Mouse (Mus musculus): ENCODE data around the gene Hcn2. TPM values are rescaled to one million over a fixed set of nuclear protein-coding genes. Genes with fewer than 3 reads are reported as not detected.

Hcn2 gene
- polyA plus RNA-seq, 1 experiment from 2014 or later, result 0.08 TPM

- DNase-seq (ENCODE audit: low spot score), result no peak
- peaks cover 41% of the 10 kb centered on the region for H3K27me3 ChIP-seq (ENCODE audit: insufficient read depth, poor library complexity, severe bottlenecking)
- 60% methylated on average over 5 of the region's 5 CpGs for WGBS
- peaks cover 34% of the 10 kb centered on the region for H3K4me1 ChIP-seq (replicated peaks)
- no peaks in the 10 kb centered on the region for H3K9me3 ChIP-seq
- no peak overlapping the region for H3K27ac ChIP-seq
- H3K36me3 ChIP-seq, result no peaks in the 10 kb centered on the region
- H3K4me3 ChIP-seq, result no peak overlapping the region
These were observed 4.7 kb downstream of the Hcn2 start for GRCm38 (mm10) chr10:79721089-79721488.

DNA sequence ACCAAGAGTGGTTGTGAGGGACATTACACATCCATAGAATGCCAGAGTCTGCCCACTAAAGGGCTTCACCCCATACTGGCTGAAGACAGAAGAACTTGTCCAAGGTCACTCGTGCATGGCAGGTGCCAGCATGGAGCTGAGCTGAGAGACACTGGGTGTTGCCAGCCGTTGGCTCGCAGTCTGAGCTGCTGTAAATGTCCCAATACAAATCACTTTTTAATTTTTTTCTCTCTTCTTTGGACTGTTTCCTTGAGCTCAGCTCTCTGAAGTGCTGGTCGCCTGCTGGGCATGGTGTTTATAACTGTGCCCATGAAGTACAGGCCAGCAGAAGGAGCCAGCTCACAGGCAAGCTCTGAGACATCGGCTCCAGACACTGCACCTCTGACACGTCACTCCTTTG, 6.6 kb downstream of the Hcn2 start:
- H3K36me3 ChIP-seq, result no peaks in the 10 kb centered on the region
- 0 out of 2 replicates have a peak, but pooled peaks cover 3% of the 10 kb centered on the region for H3K9me3 ChIP-seq
- H3K27ac ChIP-seq, result no peak overlapping the region
- peaks cover 22% of the 10 kb centered on the region for H3K27me3 ChIP-seq (ENCODE audit: insufficient read depth, poor library complexity, severe bottlenecking)
- no peak for DNase-seq (ENCODE audit: low spot score)
- H3K4me1 ChIP-seq (replicated peaks), result peaks cover 21% of the 10 kb centered on the region
- WGBS, result 53% methylated on average over 6 of the region's 6 CpGs
- no peak overlapping the region for H3K4me3 ChIP-seq

DNA sequence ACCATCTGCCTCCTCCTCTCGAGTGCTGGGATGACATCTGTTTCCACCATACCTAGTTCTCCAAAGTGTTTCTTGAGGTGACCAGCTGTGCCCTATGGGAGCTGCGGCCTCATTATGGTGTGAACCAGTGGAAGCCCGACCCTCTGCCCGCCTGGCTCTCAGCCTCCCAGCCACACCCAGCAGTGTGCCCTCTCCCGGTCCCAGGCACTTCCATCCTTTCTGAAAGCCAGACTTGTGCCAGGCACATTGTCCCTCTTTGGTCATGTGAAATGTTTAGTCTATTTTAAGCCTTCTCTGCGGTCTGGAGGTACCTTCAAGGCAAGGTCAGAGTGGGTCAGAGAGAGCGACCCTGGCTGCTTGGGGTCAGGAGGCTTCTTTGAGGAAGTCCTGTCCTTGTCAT, 7.3 kb downstream of the Hcn2 start:
- WGBS, result 89% methylated on average over 7 of the region's 7 CpGs
- no peaks in the 10 kb centered on the region for H3K36me3 ChIP-seq
- no peak for DNase-seq (ENCODE audit: low spot score)
- 0 out of 2 replicates have a peak, but pooled peaks cover 3% of the 10 kb centered on the region for H3K9me3 ChIP-seq
- peaks cover 15% of the 10 kb centered on the region for H3K27me3 ChIP-seq (ENCODE audit: insufficient read depth, poor library complexity, severe bottlenecking)
- H3K4me1 ChIP-seq (replicated peaks), result peaks cover 27% of the 10 kb centered on the region
- no peak overlapping the region for H3K27ac ChIP-seq
- H3K4me3 ChIP-seq, result no peak overlapping the region

GRCm38 (mm10) chr10:79726090-79726489, 9.7 kb downstream of the Hcn2 start:
- H3K27ac ChIP-seq, result no peak overlapping the region
- peaks cover 30% of the 10 kb centered on the region for H3K4me1 ChIP-seq (replicated peaks)
- H3K9me3 ChIP-seq, result 0 out of 2 replicates have a peak, but pooled peaks cover 3% of the 10 kb centered on the region
- H3K36me3 ChIP-seq, result no peaks in the 10 kb centered on the region
- no peak overlapping the region for H3K4me3 ChIP-seq
- no peaks in the 10 kb centered on the region for H3K27me3 ChIP-seq (ENCODE audit: insufficient read depth, poor library complexity, severe bottlenecking)
- 29% methylated on average over 11 of the region's 11 CpGs for WGBS
- peak; percentile 50 for DNase-seq (ENCODE audit: low spot score)

DNA sequence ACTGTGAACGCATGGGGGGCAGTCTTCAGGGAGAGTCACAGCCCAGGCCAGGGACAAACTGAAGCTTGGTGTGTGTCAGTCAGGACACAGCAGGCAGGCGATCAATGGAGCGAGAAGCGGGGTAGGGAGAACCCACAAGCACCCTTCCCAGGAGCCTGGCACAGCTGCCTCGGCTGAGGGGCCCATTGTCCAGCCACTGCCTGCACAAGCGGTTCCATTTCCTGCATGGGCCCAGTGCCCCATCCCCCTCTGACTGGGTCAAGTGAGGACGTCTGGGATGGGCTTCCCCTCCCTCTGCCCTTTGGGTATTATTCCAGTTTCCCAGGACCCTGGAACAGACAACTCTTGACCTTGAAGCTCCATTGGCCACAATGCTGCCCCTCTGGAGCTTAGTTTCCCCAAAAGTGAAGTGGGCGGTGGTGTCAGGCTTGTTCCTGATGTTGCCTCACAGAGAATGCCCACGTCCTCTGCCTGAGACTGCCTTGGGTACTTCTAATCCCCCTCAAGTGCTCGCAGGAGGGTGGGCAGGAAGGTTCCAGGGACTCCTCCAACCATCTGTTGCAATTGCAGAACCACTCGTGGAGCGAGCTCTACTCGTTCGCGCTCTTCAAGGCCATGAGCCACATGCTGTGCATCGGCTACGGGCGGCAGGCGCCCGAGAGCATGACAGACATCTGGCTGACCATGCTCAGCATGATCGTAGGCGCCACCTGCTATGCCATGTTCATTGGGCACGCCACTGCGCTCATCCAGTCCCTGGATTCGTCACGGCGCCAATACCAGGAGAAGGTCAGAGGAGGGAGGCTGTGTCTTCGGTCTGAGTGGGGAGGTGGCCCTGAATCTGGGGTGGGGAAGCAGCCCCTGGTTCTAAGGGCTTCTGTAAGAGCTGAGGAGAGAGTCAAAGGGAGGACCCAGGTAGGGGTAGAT, 12.2 kb downstream of the Hcn2 start:
- H3K4me1 ChIP-seq (replicated peaks), result peaks cover 22% of the 10 kb centered on the region
- H3K36me3 ChIP-seq, result peaks cover 15% of the 10 kb centered on the region
- H3K4me3 ChIP-seq, result no peak overlapping the region
- 75% methylated on average over 28 of the region's 28 CpGs for WGBS
- H3K27ac ChIP-seq, result no peak overlapping the region
- H3K9me3 ChIP-seq, result peaks cover 7% of the 10 kb centered on the region; the same call in 1 of the 2 replicates
- H3K27me3 ChIP-seq (ENCODE audit: insufficient read depth, poor library complexity, severe bottlenecking), result no peaks in the 10 kb centered on the region
- DNase-seq (ENCODE audit: low spot score), result no peak

DNA sequence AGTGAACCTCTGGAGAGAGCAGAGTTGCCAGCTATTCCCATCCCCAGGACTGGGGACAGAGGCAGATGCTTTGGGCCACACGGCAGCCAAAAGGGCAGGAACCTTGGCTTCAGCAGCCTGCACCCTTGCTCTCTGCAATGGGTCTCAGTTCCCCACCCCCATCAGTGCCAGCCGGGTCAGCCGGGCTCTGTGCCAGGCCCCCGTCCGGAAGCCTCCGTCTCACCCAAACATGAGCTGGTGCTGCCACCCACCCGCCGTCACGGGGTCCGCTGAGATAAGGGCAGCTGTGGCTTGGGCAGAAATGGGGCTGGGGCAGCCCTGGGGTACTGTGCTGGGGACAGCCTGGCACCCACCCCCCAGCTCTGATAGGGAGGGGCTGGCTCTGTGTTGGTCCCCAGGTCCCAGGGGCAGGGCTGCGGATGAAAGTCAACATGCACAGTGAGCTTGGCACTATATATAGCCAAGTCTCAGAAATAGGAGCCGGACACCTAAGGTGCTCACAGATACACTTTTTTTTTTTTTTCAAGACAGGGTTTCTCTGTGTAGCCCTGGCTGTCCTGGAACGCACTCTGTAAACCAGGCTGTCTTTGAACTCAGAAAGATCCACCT, 13.0 kb downstream of the Hcn2 start:
- WGBS, result 86% methylated on average over 13 of the region's 13 CpGs
- no peak for DNase-seq (ENCODE audit: low spot score)
- Histone ChIP-seq H3K4me3 (no peak overlapping the region), H3K36me3 (peaks cover 24% of the 10 kb centered on the region), H3K27ac (no peak overlapping the region), H3K9me3 (peaks cover 7% of the 10 kb centered on the region; the same call in 1 of the 2 replicates), H3K27me3 (ENCODE audit: insufficient read depth, poor library complexity, severe bottlenecking) (peaks cover 4% of the 10 kb centered on the region), H3K4me1 (replicated peaks) (peaks cover 18% of the 10 kb centered on the region)

DNA sequence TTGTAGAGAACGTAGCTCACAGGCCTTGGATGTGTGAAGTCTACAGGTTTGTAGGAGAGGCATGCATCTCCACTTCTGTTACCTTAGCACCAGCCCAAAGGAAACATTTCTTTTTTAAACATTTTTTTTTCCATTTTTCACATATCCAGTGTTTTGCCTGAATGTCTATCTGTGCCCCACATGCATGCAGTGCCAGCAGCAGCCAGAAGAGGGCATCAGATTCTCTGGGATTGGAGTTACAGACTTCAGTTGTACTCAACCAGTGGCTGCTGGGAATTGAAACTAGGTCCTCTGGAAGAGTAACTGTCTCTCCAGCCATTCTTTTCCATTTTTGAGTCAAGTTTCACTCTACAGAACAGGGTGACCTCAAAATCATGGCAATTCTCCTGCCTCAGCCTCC, 16.1 kb downstream of the Hcn2 start:
- DNase-seq (ENCODE audit: low spot score), result peak; percentile 38

DNA sequence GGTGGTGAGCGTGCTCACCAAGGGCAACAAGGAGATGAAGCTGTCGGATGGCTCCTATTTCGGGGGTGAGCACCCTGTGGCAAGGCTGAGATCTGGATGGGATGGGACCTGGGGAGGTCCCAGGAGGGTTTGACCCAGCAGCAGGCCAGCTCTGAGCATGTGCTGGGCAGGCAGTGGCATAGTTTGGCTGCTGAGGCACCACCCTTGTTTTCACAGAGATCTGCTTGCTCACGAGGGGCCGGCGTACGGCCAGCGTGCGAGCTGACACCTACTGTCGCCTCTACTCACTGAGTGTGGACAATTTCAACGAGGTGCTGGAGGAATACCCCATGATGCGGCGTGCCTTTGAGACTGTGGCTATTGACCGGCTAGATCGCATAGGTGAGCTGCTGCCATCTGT, 17.4 kb downstream of the Hcn2 start:
- Histone ChIP-seq H3K36me3 (peaks cover 68% of the 10 kb centered on the region), H3K4me1 (replicated peaks) (peaks cover 14% of the 10 kb centered on the region)

More for the DNA sequence above, 16.1 kb downstream of the Hcn2 start:
- peaks cover 54% of the 10 kb centered on the region for H3K36me3 ChIP-seq
- 94% methylated on average over 1 of the region's 1 CpGs for WGBS
- H3K9me3 ChIP-seq, result peaks cover 20% of the 10 kb centered on the region; the same call in 1 of the 2 replicates
- H3K27me3 ChIP-seq (ENCODE audit: insufficient read depth, poor library complexity, severe bottlenecking), result peaks cover 31% of the 10 kb centered on the region
- peaks cover 23% of the 10 kb centered on the region for H3K4me1 ChIP-seq (replicated peaks)
- no peak overlapping the region for H3K4me3 ChIP-seq
- no peak overlapping the region for H3K27ac ChIP-seq

GRCm38 (mm10) chr10:79735361-79735760, 18.9 kb downstream of the Hcn2 start:
- DNase-seq (ENCODE audit: low spot score), result no peak
- Histone ChIP-seq H3K27ac (no peak overlapping the region), H3K4me1 (replicated peaks) (peaks cover 12% of the 10 kb centered on the region), H3K9me3 (peaks cover 47% of the 10 kb centered on the region), H3K36me3 (peaks cover 83% of the 10 kb centered on the region), H3K4me3 (peak overlapping the region; percentile 18; the same call in 1 of the 2 replicates), H3K27me3 (ENCODE audit: insufficient read depth, poor library complexity, severe bottlenecking) (peaks cover 31% of the 10 kb centered on the region)
- 37% methylated on average over 52 of the region's 52 CpGs for WGBS

More for the DNA sequence above, 17.4 kb downstream of the Hcn2 start:
- Histone ChIP-seq H3K27me3 (ENCODE audit: insufficient read depth, poor library complexity, severe bottlenecking) (peaks cover 31% of the 10 kb centered on the region), H3K27ac (no peak overlapping the region), H3K9me3 (peaks cover 32% of the 10 kb centered on the region; the same call in 1 of the 2 replicates), H3K4me3 (no peak overlapping the region)
- WGBS, result 95% methylated on average over 15 of the region's 15 CpGs
- no peak for DNase-seq (ENCODE audit: low spot score)

DNA sequence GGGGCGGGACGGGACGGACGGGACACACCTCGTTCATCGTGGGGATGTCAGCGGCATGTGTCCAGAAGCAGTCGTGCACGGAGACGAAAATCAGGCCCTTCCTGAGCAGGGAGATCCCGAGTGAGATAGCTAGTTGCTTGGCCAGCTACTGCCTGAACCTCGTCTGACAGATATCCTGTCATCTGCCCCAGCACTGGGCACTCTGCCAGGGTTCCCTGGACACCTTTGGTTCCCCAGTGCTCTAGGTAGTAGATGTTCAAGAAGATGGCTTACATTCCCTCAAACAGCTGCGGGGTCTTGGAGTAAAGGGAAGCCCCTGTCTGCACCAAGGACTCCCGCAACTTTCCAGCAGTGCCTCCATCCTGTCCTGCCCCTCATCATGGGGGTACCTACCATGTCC, 20.3 kb downstream of the Hcn2 start:
- no peak for DNase-seq (ENCODE audit: low spot score)
- Histone ChIP-seq H3K4me3 (no peak overlapping the region), H3K4me1 (replicated peaks) (peaks cover 18% of the 10 kb centered on the region), H3K36me3 (peaks cover 96% of the 10 kb centered on the region), H3K27me3 (ENCODE audit: insufficient read depth, poor library complexity, severe bottlenecking) (peaks cover 31% of the 10 kb centered on the region), H3K27ac (no peak overlapping the region), H3K9me3 (peaks cover 53% of the 10 kb centered on the region)
- WGBS, result 86% methylated on average over 14 of the region's 14 CpGs

DNA sequence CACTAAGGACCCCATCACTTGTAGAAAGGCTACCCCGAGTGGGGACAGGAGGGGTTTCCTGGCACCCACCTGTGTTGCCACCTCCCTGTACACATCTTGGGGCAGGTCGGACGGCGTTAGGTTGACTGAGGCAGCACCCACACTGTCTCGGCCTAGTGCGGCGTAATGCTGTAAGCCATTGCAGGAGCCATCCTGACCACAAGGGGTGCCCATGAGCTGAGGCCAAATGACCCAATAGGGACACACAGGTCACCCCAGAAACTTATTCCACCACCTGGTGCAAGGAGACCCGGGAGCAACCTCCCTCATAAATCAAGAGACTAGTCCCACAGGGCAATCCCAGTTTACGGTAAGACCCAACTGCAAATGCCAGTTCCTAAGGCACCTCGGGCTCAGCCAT, 21.8 kb downstream of the Hcn2 start:
- WGBS, result 87% methylated on average over 10 of the region's 10 CpGs
- Histone ChIP-seq H3K36me3 (peaks cover 99% of the 10 kb centered on the region), H3K27ac (no peak overlapping the region), H3K4me1 (replicated peaks) (peaks cover 18% of the 10 kb centered on the region), H3K4me3 (no peak overlapping the region), H3K9me3 (peaks cover 49% of the 10 kb centered on the region), H3K27me3 (ENCODE audit: insufficient read depth, poor library complexity, severe bottlenecking) (peaks cover 31% of the 10 kb centered on the region)
- no peak for DNase-seq (ENCODE audit: low spot score)

GRCm38 (mm10) chr10:79739234-79739633, 22.8 kb downstream of the Hcn2 start:
- Histone ChIP-seq H3K36me3 (peaks cover 99% of the 10 kb centered on the region), H3K9me3 (peaks cover 49% of the 10 kb centered on the region), H3K4me3 (no peak overlapping the region; the same call in 1 of the 2 replicates), H3K27me3 (ENCODE audit: insufficient read depth, poor library complexity, severe bottlenecking) (peaks cover 30% of the 10 kb centered on the region), H3K27ac (no peak overlapping the region), H3K4me1 (replicated peaks) (peaks cover 18% of the 10 kb centered on the region)
- DNase-seq (ENCODE audit: low spot score), result no peak
- WGBS, result 97% methylated on average over 28 of the region's 28 CpGs

GRCm38 (mm10) chr10:79740863-79741262, 24.4 kb downstream of the Hcn2 start:
- H3K27ac ChIP-seq, result 0 out of 2 replicates have a peak overlapping the region, but pooled peaks have one; percentile 13
- H3K36me3 ChIP-seq, result peaks cover 86% of the 10 kb centered on the region
- H3K27me3 ChIP-seq (ENCODE audit: insufficient read depth, poor library complexity, severe bottlenecking), result peaks cover 14% of the 10 kb centered on the region
- peak; percentile 43 for DNase-seq (ENCODE audit: low spot score)
- WGBS, result 61% methylated on average over 11 of the region's 11 CpGs
- H3K4me3 ChIP-seq, result no peak overlapping the region
- H3K4me1 ChIP-seq (replicated peaks), result peaks cover 15% of the 10 kb centered on the region
- H3K9me3 ChIP-seq, result peaks cover 38% of the 10 kb centered on the region

Measured in hindbrain, embryonic 10.5 days (tissue).